Mouse (Mus musculus): ENCODE results near the gene Pdx1. TPM values are rescaled to one million over a fixed set of nuclear protein-coding genes. Genes with fewer than 3 reads are reported as not detected.

Pdx1 gene
- not detected for total RNA-seq (2021)
- long read RNA-seq, experiment 1: 0 reads
- long read RNA-seq, experiment 2: 0 reads

DNA sequence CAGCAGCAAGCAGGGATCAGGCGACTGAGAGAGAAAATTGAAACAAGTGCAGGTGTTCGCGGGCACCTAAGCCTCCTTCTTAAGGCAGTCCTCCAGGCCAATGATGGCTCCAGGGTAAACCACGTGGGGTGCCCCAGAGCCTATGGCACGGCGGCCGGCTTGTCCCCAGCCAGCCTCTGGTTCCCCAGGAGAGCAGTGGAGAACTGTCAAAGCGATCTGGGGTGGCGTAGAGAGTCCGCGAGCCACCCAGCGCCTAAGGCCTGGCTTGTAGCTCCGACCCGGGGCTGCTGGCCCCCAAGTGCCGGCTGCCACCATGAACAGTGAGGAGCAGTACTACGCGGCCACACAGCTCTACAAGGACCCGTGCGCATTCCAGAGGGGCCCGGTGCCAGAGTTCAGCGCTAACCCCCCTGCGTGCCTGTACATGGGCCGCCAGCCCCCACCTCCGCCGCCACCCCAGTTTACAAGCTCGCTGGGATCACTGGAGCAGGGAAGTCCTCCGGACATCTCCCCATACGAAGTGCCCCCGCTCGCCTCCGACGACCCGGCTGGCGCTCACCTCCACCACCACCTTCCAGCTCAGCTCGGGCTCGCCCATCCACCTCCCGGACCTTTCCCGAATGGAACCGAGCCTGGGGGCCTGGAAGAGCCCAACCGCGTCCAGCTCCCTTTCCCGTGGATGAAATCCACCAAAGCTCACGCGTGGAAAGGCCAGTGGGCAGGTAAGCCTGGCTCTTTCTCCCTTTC, at the start of gene Pdx1:
Gene Pdx1, plus strand, starts transcription at position 34 of the 747 bp plus-strand sequence.
- no peak for DNase-seq

DNA sequence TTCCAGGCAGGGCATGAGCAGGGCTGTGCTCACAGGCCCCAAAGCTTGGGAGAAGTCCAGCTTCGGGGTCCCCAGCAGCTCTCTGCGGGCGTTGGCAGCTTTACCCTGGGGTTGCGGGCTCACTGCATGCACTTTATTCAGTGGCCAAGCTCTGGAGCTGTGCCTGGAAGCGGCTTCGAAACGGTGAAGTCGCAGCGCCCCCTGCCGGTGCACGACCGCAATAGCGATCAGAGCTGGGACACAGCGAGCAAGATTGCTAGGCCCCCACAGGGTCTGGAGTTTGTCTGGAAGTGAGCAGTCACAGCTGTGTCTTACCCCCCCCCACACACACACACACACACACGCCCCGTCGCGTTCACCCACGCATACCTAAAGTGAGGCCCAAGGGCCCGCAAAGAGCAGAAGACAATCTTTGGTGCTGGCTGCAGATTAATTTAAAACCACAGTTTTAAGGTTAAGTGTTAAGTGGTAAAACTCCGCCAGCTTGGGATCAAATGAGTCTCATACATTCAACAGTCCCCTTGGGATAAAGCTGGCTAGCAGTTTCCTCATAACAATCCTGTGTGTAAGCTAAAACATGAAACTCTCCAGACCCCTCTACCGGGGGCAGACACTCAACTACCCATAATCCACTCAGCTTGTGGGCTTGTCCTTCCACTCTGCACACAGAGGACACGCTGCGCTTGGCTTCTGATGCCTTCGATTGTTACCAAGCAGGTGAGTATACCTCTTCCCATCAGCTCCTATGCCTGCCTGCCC, 42.2 kb upstream of the Pdx1 start:
- peak; percentile 90 for DNase-seq

DNA sequence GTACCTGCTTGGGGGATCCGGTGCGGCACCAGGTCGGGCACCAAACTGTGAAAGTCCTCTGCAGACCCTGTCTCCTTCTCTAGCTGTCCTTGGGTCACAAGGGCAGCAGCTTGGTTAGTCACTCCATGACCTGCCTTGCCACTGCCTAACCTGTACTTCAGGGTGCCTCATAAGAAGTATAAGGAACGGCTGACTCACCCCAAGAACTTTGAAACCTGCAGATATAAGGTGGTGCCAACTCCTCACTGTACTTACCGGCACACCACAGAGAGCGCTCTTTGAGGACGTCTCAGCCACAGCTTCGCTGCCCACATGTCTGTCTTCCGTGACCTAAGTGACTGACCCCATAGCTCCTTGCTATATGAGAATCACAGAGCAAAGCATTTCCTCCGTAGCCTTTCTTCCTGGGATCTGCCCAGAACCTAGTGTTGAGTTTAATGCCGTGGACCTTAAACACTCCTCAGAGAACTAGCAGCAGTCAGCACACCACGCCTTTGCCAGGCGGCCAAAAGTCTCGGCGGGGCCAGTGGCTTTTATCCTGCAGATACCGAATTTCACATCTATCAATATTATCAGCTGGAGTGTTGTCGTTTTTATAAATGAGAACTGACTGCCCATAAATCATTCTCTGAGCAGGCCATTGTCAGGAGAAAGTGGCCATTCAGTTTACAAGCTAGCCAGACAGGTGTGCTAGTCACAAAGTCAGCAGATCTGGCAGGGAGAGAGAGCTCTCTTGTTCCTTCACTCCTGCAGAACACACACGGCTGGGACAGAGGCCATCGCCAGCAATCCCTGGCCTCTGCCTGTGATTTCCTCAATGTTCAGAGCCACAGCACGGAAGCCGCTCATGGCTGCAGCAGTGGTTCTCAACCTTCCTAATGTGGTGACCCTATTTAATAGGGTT, 34.1 kb upstream of the Pdx1 start:
- no peak for DNase-seq

DNA sequence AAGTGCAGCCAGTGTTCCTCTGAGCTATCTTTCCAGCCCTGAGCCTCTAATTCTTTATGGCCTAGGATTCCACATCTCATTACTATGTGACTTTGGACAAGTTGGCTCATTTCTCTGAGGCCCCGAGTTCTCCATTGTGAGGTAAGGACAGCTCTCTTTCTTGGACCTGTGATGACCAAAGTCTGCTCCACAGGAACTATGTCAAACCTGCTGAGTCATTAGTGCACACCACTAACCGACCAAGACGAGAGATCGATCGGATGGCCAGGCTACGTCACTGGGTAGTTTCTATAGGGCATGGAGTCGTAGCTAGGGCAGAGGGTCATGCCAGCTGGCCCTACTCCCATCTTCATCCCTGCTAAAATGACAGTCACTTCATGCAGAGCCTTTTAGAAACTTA, 25.9 kb upstream of the Pdx1 start:
- DNase-seq: no peak

DNA sequence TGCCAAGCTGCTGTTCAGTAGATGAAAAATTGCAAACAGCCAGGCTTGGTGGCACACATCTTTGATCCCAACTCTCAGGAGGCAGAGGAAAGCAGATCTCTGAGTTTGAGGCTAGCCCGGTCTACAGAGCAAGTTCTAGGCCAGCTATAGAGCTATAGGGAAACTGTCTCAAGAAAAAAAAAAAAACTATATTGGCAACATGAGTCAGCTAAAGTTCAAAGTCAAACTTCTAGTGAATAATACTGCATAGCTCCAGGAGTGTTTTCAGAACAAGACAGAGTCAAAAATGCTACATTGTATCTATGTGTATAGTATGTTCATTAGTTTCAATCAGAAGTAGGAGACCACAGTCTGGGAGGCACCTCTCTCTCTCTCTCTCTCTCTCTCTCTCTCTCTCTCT, 9.6 kb upstream of the Pdx1 start:
- no peak for DNase-seq

DNA sequence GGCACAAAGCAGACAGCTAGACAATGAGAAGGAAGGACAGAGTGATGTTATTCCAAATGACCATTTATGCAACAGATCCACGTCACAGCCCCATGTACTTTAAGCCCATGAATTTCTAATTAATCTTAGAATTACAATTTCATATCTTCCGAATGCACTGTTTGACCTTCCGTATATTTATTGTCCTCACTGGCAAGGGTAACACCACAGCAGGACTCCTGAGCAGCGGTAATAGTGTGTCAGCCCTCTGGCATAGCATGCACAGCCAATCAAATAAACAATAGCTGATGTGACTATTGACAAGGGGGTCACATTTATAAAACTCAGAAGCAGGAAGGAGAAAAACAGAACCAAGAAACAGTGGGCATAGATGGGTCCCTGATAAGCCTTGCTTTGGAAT, 9.0 kb upstream of the Pdx1 start:
- no peak for DNase-seq

DNA sequence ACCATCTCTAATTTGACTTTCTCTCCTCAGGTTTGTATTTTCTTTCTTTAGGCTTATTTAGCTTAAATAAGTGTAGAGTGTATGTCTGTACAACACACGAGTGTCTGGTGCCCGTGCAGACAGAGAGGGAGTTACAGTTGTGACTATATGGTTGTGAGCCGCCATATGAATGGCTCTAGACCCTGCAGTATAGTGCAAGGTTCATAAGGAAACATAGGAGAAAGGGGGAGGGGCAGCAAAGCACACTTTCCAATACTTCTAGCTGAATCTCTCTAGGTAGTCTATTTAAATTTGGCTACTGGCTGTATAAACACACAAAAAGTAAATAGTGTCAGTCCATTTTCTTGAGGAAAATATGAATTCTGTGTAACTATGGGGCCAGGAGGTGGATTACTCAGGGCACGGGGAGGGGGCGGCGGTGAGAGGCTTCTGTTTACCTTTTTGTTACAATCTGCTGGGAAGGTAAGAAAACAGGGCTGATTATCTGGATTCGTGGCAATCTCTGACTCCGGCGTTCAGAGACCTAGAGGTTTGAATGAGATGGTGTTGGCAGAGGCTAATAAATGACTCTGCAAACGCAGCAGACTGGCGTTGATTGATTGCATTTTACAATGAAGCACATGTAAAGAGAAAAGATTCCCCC, 7.7 kb upstream of the Pdx1 start:
- DNase-seq: no peak

DNA sequence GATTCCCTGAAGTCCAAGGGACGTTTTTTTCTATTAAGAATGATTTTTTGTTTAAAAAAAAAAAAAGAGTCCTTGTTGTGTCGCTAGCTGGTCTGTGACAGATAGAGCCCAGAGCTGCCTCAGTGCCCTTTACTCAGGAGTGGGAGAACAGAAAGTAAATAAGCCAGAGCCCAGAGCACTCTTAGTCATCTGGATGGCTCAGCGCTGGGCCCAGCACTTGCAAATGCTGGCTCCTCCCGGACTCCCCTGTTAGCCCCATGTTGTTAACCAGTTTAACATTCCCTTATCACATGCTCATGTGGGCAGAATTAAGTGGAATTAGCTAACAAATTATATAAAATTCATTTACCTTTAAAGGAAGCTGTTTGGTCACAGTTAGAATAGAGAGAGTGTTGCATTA, 5.8 kb upstream of the Pdx1 start:
- no peak for DNase-seq

DNA sequence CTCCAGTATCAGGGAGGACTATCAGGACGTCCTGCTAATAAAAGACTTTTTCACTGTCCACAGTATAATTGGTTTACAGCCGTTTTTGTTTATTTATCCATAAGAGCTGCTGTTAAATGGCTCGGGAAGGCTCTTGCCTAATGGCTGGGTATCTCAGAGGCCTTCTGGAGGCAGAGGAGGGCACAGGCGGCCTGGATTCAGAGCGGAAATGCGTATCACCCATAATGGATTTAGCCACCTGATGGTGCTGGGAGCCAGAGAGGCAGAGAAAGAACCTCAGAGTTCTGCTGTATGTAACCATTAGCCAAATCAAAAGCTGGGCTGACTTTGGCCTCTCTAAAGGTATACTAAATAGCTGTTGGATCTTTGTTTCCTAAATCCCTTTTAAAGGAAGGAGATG, 2.3 kb upstream of the Pdx1 start:
- DNase-seq: no peak

DNA sequence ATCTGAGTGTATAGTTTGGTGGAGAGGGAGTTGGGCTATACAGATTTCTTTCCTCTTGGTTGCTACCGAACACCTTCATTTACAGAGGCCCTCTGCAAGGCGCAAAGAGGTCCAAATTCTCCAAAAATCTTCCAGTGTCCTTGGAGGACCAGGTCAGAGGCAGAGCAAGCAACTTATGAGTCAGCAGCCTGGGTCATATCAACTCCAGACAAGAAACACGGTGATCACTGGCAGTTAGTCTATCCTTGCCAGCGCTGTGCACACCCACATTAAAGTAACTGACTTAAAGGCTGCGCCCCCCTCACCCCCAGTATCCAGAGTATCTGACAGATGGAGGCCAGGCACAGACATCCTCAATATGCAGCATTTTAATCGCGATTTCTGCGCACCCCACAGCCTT, 1.0 kb upstream of the Pdx1 start:
- no peak for DNase-seq

DNA sequence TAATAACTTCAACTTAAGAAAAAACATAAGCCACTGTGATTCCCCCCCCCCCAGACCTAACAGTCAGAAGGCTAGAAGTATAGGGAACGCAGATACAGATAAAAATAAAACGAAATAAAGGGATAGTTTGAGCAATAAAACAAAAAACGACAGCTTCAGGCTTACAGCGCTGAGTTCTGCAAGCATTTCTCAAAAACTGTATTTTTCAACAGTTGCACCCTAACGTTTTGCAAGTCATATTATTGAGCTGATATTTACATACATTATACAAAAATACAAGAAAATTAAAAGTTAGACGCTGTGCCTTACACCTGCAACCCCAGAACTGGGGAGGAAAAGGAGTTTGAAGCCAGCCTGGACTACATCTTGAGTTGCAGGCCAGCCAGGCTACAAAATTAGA, 388 bp upstream of the Pdx1 start:
- DNase-seq: no peak

DNA sequence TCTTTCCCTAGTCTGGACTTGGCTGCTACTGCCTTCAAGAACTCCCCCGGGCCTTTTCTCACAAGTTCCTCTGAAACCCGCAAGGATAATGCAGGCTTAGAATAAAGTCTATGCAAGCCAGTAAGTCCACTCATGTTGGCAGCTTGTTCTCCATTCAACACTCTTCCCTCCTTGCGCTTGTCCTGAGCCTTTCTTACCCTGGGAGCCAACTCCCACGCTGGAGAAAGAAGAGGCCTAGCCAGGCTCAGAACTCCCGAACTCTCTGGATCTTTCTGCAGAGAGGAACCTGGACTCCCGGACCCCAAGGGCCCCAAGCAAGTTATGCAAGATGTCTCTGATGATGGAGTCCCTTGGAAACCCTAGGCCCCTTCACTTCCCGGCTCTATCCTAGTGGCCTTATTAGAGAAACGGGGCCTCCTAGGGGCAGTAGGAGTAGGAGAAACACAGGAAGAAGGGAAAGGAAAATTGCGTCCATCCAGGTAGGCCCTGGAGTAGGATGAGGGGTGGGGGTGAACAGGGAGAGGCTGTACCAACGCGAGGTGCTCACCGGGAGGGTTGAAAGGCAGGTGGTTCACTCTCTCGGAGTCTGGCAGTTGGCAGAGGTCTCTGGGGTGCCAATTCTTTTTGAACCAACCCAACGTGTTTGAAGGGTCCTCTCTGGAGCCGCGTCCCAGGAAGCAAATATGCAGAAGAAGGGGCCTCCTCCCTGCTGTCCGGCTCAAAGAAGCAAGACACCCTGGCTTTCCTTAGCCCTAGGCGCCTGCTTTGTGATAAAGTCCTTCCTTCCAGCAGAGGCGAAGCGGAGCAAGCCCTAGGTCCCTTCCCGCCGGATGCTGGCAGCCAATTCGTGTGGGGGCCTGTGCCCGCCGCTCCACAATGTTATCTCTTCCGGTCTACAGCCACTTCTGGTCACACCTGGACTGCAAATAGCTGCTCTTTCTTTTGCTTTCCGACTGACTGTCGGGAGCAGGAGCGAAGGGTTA, 1.2 kb downstream of the Pdx1 start:
- DNase-seq: no peak

DNA sequence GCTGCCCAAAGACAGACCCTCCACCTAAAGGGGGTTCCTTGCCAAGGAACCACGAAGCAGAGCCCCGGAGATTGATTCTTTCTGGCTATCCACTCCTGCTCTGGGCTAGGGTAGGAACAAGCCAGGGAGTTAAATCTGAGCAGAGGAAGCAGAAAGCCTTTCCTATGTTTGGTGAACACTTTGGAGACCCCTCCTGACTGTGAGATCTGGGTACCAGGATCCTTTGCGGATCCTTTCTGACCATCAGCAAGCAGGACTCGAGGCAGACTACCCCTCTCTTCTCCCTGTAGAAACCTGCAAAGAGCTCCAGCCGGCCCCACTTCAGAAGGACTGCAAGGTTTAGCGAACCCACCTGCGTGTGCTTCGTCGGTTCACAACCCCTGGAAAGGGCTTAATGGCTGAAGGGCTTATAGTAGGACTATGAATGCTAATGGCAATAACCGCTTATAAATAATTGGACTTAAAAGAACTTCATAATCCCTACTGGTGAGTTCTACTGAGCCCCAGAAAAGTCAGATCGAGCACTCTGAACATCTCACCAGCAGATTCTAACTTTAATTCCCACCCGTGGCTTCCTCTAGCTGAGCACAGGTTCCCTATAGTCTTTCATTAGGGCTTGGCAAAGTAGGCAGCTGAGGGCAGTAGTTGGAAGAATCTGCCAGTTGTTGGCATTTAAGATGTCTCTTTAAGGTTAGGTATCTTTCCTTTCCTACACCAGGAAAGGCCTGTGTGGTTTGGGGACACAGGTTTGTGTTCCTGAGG, 2.5 kb downstream of the Pdx1 start:
- no peak for DNase-seq

DNA sequence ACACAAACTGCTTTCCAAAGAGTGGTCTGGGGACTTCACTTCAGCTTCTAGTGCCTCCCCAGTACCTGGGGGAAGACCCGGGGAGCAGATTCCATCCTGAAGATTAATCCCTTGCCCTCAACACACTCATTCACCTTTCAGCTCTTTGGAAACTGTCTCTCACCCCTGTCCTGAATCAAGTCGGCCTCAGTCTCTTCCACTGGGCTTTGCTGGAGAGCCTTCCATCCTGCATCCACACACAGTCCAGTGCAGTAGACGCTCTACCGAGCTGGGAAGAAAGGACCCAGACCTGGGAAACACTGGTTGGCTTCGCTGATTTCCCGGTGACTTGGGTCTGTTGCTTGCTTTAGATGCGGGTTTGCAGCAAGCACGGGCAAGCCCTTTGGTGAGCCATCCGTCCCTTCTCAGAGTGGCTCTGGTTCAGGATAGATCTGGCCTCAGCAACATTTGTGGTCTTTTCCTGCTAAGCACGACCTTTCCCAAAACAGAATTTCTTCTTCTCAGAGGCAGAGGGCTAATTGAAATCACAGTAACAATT, 3.1 kb downstream of the Pdx1 start:
- DNase-seq: no peak

DNA sequence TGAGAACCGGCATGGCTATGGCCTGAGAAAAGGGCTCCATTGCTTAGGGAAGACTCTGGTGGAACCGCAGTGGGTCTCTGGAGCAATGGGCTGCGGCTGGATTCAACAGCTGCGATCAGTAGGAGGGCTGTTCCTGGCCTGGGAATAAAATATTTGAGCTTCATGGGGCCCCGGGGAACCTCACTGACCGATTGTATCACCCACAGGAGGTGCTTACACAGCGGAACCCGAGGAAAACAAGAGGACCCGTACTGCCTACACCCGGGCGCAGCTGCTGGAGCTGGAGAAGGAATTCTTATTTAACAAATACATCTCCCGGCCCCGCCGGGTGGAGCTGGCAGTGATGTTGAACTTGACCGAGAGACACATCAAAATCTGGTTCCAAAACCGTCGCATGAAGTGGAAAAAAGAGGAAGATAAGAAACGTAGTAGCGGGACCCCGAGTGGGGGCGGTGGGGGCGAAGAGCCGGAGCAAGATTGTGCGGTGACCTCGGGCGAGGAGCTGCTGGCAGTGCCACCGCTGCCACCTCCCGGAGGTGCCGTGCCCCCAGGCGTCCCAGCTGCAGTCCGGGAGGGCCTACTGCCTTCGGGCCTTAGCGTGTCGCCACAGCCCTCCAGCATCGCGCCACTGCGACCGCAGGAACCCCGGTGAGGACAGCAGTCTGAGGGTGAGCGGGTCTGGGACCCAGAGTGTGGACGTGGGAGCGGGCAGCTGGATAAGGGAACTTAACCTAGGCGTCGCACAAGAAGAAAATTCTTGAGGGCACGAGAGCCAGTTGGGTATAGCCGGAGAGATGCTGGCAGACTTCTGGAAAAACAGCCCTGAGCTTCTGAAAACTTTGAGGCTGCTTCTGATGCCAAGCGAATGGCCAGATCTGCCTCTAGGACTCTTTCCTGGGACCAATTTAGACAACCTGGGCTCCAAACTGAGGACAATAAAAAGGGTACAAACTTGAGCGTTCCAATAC, 4.7 kb downstream of the Pdx1 start:
- DNase-seq: no peak

DNA sequence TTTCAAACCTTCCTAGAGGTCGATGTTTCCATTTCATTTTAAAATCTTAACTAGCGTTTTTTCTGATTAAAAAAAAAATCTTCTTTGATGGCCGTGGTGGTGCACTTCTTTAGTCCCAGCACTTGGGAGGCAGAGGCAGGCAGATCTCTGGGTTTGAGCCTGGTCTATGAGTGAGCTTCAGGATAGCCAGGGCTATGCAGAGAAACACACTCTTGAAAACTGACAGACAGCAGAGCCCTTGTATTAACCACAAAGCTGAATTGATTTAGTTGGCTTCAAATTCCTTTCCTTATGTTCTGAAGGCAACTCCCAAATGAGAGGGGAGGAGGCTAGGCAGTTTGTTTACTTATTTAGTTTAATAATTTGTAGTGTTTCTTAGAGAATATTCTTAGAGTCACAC, 6.0 kb downstream of the Pdx1 start:
- DNase-seq: no peak

DNA sequence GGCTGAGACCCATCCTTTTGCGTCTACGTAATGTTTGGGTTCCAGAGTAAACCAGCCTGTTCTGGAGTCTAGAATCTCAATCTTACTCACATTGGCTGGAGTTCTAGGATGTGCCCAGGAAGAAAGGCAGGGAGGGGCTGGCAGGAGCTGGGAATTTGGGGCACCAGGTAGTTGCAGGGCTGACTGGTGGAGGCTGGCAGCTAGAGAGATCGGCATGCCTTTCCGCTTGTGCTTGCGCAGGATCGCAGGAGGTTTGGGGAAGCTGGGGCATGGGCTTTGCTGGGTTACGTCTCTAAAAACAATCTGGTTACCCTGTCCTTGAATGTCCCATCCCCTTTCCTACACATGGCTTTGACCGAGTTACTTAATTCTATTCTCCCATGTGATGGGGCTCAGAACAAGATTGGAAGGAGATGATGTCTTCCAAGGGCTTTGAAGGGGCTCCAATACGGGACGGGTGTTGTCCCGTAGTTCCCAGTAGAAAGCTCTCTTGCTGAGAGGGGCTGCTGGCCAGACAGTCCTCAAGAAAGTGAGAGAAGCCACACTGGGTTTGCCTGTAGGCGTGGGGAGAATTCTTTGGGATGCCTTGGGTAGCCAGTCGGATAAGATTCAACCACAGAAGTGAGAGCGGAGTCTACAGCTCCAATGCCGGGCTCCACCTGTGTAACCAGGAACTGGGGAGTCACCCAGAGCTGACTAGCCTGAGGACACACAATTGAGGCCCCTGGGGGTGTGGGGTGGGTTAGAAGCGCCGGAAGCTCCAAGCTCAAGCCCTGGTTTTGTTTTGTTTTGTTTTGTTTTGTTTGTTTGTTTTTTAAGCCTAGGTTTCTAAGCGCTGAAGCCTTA, 7.2 kb downstream of the Pdx1 start:
- DNase-seq: no peak

DNA sequence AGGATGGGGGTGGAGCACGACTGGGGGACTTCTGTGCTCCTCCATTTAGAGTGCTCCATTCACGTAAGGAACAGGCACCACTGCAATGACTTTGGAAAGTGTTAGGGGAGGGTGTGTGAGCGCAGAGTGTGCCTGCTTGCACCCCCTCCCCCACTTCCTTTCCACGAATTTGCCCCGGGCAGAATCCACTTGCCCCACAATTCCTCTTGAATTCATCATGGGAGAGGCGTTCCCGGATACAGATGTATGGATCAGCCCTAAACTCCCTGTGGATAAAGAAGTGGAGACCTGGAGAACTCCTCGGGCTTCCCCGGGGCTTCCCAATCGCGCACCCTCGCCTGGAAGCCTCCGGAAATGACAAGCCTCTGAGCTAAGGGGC, 7.8 kb downstream of the Pdx1 start:
- no peak for DNase-seq
